Mouse (Mus musculus) kidney, adult 18-20 months (tissue): ENCODE measurements at regions not wholly inside any gene's neighbourhood (a gene's known extent, or its start where the extent isn't known, plus 50 kb on each side); places are given as distances from the start of the nearest gene placed in this dataset.

Source experiments
- DNase-seq: peaks from one replicate; pipeline ENCODE4 v3.0.0; 2021

DNA sequence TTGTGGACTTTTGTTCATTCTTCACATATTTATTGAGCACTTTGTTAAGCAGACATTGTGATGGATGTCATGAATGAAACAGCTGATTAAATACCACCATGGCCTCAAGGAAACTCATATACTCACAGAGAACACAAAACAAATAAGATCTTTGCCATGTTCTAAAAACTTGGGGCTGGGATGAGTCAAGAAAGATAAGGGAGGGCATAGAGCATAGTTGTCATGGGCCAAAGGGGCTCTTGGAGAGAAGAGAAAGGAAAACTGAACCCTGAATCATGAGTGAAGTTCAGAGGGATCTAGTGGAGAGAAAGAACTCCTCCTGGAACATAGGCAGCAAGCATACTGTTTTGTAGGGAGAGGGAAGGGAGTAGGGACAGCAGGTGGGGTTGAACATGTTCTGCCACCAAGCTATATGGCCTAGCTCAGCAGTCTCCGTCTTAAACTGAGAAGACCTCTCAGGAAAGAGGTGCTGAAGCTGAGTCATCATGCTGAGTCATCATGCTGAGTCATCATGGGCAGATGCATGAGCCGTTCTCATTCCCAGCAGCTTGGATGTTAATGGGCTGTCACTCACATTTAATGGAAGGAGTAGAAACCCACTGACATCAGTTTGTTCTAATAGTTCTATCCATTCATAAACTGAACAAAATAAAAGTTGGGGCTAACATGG lies 69.6 kb downstream of the Cetn3 start:
- no peak for DNase-seq

DNA sequence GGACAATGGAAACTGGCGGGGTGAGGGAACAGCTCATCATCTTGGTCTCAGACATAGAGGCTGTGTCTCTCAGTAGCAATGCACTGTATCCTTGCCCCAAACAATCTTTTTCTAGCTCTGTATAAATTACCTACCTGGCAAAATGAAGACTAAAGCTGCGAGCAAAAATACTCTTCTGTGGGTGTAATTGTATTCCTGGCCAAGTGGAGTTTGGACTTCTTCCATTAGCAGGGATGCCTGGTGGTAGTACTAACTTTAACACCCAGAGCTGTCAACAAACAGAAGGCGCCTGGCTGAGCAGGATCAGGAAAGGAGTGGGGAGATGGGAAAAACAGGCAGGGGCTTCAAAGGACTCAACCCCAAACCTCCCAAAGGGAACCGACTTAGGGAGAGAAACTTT lies 73.2 kb downstream of the Cetn3 start:
- no peak for DNase-seq

DNA sequence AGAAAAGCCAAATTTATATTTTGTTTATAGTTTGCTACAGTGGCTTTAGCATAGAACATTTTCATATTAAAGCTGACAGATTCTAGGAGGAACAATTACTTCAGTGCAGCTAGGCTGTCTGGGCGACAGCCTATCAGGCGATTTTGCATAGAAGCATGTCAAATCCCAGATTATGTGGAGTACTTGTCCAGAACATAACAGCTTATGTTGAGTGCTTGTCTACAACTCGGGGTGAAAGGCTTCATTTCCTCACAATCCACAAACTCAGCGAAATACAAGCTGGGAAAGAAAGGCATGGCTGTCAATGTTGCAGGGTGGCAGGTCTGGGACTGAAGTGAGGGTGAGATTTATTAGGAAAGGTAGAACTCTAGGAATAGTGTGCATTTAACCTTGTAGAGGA lies 77.8 kb downstream of the Cetn3 start:
- DNase-seq = no peak

DNA sequence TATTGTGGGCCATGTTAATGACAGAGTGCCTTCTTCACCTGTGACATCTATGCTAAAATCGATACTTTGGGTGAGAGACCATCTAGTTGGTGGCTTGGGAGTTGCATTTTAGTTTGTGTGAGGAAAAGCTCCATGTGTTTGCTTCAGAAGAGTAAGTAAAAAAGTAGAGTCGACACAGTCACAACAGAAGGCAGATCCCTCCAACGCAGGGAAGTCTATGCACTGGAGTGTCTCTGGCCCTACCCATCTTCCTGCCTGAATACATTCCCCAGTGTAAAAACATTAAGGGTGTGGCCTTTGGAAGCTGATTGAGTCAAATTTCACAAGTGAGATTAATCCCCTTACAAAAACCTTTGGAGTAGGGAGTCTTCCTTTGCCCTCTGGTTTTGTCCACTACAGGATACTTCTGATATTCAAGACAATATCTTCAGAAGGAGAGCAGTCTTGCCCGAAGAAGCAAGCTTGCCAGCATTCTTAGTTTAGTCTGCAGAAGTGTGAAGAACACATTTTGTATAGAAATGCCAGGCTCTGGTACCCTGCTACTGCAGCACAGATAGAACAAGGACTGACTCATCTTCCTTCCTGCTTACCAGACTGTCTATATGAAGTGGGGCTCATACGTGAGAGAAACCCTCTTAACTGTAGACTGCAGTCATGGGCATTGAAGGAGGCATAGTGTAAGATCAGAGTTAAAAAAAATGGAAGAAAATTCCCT lies 79.2 kb downstream of the Cetn3 start:
- DNase-seq = no peak

DNA sequence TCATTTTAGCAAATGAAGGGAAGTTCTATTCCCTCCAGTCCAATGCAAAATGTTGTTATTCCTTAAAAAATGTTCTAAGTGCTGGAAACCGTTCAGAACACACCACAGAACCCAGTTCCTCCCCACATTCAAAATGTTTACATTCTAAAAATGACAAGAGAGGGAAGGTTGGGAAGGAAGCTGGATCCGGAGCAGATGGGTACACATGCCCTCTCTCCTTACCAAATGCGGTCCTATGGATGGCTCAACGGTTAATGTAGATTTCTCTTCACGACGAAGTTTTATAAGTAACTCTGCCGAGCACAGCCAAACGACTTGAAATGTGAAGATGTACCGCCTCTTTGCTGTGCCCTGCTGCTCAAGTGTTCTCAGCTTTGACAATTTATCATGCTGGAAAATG lies 88.3 kb downstream of the Cetn3 start:
- DNase-seq = no peak

DNA sequence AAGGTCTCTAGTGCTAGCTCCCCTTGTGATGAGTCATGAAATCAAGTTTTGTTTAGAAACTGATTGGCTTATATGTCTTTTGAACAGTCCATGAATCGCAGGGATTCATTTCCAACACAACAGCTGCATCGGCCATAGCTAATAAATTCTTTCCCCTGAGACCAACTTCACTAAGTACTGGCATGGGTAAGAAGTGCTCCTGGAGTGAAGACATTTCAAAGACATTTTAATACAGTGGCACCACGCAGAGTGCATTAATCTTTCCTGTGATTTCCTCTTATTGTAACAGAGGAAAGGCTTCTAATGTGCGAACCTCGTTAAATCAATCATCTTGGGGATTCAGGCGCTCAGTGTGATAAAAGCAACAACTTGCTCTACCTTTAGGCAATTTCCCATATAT lies 103.0 kb downstream of the Cetn3 start:
- DNase-seq = no peak

DNA sequence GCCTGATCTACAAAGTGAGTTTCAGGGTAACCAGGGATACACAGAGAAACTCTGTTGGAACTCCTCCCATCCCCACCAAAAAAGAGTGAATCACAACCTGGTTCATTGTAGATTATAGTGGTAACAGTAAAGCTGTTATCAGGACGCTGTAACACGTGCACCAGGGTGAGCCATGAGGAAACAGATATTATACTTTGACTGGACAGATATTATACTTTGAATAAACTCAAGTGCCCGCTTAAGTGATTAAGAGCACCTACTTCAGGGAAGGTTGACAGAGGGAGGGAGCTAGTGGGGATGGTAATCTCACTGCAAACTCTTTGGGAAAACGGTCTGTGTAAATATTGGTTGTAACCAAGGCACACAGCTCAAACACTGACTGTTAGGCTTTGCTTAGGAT lies 147.4 kb downstream of the Cetn3 start:
- no peak for DNase-seq

DNA sequence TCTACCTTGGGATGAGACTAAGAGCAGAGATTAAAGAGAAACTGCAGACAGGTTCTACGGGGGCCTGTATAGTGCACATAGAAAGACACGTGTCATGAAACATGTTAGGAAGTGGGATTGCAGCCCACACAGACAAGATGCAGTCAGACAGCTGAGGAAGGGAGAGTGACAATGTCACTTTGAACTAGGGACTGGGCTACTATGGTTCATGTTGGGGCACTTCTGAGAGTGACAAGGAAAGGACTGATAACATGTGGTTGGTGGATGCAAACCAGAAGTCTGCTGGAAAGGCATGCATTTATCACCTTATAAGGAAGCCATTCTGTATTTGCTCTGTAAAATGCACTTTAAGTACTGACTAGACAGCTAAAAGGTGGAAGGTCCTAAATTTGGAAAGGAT lies 148.3 kb downstream of the Cetn3 start:
- no peak for DNase-seq

DNA sequence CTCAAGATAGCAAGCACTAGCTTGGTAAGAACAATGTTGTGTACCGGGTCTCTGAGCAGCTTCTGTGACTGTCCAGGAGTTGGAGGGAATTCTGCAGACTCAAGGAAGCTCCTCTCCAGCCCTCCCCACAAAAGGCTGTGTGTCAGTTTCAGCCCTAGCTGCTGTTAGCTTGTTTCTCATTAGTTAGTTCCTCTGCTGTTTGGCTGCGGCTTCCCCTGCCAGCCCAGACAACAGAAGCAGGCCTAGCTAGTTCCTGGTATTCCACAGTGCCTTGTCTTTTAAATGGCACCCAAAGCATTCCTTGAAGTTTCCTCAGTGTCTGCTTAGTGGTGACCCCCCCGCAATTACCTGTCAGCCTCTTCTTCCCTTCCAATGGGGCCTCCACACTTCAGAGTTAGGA lies 154.2 kb downstream of the Cetn3 start:
- no peak for DNase-seq

DNA sequence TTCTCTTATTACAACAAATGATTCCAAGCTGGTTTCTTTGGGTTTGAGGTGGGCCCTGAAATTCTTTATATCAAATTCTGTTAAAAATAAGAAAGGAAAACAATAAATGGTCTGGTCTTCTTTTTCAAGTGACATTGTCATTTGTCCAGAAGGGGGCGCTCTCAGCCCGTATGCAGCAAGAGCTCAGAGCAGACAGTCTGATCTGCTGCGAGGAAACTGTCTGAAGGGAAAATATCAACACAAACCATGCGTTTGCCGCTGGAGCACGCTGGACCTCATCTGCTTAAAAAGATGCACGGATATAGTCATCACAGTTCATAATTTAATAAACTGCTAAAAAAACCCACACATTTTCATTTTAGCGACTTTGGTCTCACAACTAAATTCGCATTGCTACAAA lies 161.2 kb downstream of the Cetn3 start:
- peak; percentile 64 for DNase-seq

DNA sequence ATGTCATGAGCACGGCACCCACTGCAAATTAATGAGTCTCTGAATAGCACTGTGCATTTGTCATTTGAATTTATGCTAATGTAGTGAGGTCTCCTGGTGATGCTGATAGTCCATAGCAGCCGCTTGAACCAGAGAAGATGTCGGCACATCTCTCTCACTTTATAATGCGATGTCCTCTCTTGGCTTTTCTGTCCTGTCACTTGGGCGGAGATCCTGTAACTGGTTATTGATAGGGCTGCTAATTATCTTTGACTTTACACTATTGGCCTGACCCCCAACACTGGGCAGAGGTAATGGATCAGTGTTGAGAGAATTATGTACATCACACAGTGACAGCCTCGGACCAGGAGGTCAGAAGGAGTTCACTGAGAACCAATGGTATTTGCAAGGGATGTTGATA lies 161.6 kb downstream of the Cetn3 start:
- no peak for DNase-seq

DNA sequence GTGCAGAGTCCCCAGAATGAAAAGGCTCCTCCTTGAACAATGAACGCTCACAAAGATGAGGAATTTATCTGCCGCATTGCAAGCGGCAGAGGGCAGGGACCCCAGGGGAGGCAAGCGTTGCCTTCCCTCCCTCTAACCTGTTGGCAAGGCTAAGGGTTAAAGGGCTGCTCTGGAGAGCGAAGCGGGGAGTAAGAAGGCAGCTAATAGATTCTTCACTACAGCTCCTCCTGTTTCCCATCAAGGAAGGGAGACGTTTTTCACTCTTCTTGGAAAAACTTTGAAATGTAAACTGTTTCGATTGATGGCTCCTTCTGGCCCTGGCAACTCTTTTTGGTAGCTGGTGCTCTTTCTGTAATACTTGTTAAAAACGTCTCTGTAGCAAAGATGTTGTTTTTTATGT lies 162.9 kb downstream of the Cetn3 start:
- DNase-seq = no peak

DNA sequence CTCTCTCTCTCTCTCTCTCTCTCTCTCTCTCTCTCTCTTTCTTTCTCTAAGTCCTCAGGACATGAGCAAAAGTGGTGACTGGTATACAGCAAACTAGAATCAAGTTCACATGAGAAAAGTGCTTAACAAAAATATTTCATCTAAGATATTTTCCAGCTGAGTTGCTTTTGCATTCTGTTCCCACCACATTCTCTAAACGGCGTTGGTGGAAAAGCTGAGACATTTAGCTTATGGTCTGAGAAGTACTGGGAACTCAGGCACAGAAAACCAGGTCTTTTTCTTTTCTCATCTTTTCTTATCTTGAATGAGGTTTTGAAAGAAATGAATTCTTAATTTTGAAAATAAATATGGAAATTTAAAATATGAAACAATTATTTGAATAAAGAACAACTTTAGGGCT lies 182.6 kb downstream of the Cetn3 start:
- DNase-seq = no peak

DNA sequence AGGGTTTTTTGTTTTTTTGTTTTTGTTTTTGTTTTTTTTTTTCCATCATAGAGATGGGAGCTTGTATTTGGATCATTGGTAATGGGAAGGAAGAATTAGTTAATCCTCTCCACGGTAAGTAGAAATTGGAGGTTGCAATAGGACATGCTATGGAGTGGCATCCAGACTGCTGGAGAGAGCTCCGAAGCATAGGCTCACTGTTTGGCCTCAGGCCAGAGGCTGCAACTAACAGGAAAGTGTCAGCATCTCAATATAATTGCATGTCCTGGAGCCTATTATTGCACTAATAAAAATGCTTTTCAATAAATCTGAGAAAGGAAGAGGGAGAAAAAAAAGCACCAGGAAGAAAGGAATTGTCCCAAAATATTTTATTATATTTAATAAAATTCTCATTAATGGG lies 193.0 kb downstream of the Cetn3 start:
- DNase-seq = no peak

DNA sequence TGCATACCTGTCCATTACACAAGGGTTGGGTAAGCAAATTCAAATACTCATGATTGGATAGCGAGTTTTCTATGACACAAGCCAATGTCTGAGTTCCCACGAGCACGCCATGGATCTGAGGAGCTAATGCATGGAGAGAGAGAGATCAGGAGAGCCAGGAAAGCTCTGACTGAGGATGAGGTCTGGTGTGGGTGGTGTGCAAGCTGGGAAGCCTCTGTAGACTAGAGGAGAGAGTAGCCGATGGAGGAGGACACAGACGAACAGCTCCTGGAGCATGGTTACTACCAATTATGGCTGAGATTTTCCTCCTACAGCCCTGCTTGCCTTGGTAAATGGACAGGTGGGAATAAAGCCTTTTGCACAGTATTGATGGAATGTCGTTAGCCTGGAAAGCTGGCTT lies 195.1 kb downstream of the Cetn3 start:
- DNase-seq = no peak

DNA sequence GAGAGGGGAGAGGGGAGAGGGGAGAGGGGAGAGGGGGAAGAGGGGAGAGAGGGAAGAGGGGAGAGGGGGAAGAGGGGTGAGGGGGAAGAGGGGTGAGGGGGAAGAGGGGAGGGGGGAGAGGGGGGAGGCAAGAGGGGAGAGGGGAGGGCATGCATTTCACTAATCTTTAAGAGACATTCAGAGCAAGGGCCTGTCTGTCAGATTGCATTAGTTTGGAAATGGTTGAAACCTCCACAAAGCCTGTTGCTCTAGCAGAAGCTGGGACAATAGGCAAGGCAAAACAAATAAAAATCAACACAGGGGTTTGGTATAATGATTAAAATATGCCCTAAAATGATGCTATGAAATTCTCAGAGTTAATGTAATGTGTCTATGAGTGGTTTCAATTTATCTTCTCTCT lies 196.4 kb downstream of the Cetn3 start:
- DNase-seq = no peak

DNA sequence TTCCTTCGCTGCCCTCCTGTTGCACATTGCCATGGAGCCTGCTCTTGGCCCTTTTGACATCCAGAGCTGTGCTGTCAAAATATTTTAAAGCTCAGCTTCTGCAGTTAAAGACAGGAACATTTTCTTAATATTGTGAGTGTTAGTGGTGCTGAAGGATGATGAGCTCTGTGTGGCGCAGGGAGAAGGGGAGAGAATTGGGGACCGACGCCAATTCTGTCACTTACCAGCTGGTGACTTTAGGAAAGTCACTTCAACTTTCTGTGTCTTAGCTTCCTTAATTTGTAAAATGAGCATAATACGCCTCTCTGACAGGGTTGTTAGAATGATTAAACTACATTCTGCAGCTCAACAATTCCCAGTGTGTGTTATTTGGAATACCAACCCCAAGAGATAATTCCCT lies 197.2 kb downstream of the Cetn3 start:
- no peak for DNase-seq

DNA sequence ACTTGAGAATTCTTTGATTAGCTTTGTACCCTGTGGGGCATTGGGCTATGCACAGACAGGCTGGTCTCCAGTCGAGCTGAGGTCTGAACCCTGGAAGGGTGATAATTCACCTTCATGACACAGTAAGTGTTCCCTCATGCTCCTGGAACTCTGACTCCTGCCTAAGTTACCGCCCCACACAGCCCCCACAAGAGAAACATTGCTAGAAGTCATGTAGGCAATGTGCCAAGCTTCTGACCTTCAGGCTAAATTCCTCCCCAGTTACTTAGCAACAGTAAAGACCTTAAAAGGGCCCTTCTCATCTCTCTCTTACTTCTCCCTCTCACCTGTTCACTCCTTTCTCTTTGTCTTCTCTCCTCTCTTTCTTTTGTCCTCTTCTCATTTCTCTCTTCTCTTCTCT lies 199.6 kb downstream of the Cetn3 start:
- DNase-seq = no peak

DNA sequence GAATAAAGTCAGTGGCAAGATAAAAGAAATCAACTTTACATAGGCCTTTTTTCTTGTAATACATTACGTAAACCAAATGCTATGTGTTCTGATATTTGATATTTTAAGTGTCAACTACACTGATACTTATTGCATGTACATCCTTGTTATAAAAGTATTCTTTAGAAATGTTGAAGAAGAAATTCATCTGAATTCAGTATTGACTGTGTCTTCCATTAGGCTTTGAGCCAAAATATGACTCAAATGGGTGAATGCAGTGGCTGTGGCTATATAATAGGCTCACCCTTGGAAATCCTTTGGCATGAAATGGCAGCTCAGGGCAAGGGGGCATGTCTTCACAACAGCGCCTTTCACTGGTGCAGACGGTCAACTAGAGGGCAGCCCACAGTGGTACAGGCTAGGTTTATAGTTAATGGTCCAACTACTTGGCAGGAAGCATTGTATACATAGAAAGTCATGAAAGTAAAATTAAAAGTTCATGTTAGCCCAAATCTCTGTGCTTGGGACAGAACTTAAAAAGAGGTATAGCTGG lies 217.9 kb downstream of the Cetn3 start:
- no peak for DNase-seq

DNA sequence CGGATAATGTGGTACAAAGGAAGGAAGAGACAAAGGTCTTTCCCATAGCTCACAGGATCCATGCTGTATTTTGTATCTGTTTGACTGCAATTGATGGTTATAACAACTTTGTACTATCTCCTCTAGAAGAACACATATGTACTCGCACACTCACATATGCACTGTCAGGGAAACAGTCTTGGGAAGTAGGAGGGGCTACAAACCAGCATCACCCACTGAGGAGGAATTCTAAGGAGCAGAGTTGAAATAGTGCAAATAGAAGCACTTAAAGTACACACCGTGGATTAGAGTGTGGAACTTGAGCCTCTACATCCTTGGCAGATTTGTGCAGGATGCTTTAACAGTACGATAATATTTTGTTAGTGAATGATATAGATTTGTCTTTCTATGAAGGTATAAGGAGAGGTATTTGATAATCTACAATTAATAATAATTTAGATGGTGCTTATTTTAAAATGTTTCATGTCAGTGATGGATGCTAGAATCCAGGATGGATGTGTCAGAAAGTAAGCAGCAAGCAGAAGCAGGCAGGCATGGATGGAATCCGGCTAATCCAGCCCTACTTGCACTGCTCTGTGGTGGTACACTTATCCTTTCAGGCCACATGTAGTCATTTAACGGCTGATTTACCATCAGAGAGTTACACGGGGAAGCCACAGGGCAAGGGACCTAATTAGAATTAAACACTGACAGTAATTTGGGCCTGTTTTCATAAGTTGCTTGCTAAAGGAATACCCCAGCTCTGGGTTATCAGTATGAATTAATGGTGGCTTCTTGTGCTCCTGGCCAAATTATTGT lies 223.3 kb downstream of the Cetn3 start:
- no peak for DNase-seq

DNA sequence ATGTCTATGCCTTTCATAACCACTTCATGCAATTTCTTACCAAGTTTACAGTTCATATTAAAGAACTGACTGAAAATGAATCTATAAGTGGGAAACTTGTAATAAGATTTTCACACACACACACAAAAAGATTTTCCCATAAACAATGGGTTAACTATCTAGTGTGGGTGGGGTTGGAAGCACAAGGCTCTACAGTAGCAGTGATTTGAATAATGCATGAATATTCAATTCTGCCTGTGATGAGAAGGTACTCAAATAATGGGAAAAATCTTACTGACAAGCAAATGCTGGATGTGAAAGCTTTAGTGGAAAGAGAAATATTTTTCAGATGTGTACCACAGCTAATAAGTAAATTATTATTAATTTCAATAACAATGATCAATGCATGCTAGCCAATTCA lies 224.3 kb downstream of the Cetn3 start:
- DNase-seq = no peak

DNA sequence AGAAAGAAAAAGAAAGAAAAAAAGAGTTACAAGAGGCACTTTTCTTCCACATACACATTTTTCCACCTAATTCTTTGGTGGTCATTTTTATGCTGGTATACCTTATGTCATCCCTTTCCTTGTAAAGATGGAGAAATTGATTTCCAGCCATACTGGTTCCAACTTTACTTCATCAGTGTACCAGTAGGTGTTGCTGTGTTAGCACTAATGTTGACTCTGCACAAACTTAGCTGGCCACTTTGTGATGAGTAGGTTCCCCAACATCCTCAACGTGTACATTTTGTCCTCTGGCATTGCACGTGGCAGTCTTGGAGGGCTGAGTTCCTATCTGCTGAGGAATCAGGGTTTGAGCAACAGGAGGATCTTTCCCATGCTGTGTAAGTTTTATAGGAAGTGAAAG lies 256.7 kb downstream of the Cetn3 start:
- no peak for DNase-seq

DNA sequence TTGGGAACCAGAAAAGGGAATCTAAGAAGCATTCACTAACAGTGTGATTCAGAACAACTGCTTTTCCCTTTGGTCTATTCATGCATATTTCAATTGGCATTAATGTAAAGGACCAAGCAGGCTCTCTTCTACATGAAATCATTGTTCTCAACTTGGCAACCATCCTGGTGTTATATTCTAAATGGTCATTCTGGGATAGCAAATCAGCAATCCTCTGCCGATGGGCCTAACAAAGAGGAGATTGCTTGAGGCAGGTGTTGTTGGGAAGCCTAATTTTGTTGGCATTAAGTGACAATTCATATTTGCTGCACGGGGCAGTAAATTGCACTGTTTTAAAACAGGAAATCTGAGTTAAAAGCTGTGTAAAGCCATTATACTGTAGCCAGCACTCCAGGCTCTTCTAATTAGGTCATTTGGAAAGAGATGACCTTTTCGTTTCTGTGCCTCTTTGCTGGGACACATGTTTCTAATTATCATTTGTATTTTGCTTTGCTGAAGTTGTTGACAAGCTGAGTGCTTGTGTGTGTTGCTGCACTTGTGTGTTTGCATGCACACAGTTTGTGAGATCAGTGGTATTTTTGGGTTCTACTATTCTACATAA lies 275.4 kb downstream of the Cetn3 start:
- DNase-seq = no peak

DNA sequence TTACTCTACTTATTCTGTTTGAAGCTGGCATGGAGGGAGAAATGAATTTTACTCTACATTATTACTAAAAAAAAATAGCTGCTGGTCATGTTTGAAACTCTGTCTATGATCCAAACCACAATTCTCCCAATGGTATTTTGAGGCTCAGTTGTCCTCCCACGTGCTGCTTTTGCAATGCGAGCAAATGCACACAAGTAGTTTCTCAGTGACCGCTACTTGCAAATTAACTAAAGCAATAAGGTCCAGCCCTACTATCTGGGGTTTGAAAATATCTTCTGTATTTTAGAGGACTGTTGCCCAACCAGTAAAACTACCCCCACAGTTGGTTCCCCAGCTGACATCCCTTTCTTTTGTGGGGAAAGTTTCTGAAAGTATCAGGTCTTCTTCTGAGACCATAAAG lies 276.0 kb downstream of the Cetn3 start:
- no peak for DNase-seq
